Mouse (Mus musculus): ENCODE data around the gene Med7.

The Med7 gene

DNA sequence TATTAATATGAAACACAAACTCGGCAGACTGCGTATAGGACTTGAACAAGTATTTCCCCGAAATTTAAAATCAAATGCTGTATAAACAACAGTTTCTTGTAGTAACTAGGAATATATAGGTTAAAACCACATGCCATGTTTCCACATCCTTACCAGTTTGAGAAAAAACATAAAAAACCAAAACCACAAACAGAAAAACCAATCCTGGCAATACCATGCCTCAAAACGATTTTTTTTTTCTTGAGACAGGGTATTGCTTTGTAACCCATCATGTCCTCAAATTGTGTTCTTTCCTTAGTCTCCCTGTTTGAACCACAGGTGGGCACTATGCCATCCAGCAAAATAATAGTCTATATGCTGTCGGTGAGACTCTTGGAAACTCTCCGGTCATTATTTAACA is 9.4 kb downstream of the Med7 start:
- no peak for DNase-seq (ENCODE audit: low read depth, low spot score)
- Histone ChIP-seq H3K36me3 (ENCODE audit: control insufficient read depth, insufficient read depth, low read length, poor library complexity, severe bottlenecking) (no peaks in the 10 kb centered on the region), H3K27me3 (ENCODE audit: control insufficient read depth, insufficient read depth, low read length, poor library complexity, severe bottlenecking) (no peaks in the 10 kb centered on the region)

DNA sequence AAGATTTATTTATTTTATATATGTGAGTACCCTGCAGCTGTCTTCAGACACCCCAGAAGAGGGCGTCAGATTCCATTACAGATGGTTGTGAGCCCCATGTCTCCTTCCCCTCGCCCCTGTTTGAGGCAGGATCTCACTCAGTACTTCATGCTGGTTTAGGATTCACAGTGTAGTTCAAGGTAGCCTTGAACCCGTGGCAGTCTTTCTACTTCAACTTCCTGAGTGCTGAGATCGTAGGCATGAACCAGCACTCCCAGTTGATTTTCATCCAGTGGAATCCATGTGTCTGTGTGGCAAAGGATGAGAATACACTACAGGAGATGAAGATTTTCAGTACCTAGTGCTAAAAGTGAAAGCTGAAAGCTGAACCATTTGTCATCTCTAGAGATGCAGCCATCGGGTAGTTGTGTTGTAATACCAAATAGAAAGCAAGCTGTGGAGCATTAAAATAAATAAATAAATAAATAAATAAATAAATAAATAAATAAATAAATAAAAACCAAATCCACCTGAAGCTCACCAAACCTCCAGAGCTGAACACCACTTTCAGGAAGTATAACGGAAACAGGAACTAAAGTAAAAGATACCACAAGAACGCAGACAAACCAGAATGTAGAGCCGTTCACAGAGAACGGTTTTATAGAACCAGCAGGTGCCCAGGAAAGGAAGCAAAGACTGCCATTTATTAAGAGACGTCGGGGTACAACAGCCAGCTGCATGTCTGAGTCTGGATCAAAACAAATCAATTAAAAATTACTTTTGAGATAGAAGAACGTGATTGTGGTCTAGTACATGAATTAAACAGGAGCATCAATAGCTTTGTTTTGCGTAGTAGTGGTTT is 11.1 kb downstream of the Med7 start:
- peak; percentile 68 for DNase-seq (ENCODE audit: low read depth, low spot score)
- H3K27me3 ChIP-seq (ENCODE audit: control insufficient read depth, insufficient read depth, low read length, poor library complexity, severe bottlenecking), result no peaks in the 10 kb centered on the region
- H3K36me3 ChIP-seq (ENCODE audit: control insufficient read depth, insufficient read depth, low read length, poor library complexity, severe bottlenecking), result no peaks in the 10 kb centered on the region

DNA sequence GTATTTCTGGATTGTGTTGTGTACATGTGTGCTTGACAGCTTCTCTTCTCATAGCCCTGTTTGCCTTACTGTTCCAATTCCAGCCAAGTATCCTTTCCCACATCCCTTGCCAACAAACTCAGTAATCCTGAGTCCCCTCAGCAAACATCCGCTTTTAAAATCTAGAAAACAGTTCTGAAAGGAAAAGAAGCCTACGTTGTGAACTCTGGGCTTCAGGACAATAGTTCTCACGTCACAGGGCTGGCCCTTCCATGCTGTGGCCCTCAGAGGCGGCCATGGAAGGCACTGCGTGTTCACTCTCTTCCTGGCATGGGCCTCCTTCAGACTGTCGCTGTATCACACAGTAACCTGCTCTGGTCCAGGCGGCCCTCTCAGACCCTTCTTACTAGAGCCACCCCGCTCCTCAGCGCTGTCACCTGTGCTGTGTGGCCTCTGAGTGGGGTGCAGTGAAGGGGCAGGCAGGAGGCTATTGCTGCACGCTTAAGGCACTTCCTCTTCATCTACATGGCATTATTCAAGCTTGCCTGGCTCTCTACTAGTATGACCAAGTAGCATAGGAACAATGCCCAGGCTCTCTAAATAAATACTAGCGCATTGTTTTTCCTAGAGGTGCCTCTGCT is 12.8 kb downstream of the Med7 start:
- Histone ChIP-seq H3K27me3 (ENCODE audit: control insufficient read depth, insufficient read depth, low read length, poor library complexity, severe bottlenecking) (no peaks in the 10 kb centered on the region), H3K36me3 (ENCODE audit: control insufficient read depth, insufficient read depth, low read length, poor library complexity, severe bottlenecking) (no peaks in the 10 kb centered on the region)
- peak; percentile 44 for DNase-seq (ENCODE audit: low read depth, low spot score)

DNA sequence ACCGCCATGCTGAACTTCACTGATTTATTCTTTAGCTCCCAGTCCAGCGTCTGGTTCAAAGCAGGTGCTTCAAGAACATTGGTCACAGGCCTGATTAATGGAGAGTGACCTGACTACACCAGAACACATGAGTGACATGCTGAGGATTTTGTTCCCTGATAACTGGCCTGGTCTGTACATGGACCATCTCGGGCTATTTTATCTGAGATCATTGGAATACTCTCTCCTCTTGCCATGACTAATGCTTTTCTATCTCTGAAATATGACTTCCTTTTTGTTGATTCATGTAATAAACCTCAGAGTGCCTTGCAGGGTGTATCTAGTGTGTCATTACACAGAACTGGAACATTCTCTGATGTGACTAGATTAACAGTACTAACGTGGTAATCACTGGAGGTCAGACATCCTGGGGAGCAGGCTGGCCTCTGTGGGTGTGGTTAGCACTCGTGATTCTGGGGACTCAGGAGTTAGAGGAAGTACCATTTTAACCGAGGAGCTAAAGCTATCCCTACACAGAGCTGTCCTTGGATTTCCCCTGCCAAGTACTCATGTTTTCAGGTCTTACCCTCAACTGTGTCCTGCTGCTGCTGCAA is 17.8 kb downstream of the Med7 start, which contains the start of gene Havcr2:
Havcr2 (plus strand) TSS at position 483 of the 593 bp plus-strand sequence.
- no peaks in the 10 kb centered on the region for H3K27me3 ChIP-seq (ENCODE audit: control insufficient read depth, insufficient read depth, low read length, poor library complexity, severe bottlenecking)
- H3K36me3 ChIP-seq (ENCODE audit: control insufficient read depth, insufficient read depth, low read length, poor library complexity, severe bottlenecking), result no peaks in the 10 kb centered on the region
- peak; percentile 30 for DNase-seq (ENCODE audit: low read depth, low spot score)

DNA sequence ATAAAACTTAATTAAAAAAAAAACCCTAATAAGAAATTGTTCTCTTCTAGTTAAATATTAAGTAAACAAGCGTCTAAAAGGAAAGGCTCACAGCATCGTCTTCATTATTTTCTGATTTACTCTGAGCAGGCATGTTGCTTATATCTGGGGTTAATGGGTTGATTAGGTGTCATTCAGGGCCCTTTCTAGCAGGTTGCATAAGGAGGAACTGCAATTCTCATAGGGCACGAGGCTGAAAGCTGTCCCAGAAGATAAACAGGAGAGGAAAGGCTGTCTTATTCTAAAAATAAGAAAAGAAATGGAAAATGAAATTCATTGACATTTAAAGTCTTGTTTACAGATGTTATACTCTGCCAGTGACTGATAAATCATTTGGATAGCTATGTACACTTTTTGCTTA is 23.2 kb downstream of the Med7 start:
- DNase-seq (ENCODE audit: low read depth, low spot score), result no peak
- no peaks in the 10 kb centered on the region for H3K27me3 ChIP-seq (ENCODE audit: control insufficient read depth, insufficient read depth, low read length, poor library complexity, severe bottlenecking)
- no peaks in the 10 kb centered on the region for H3K36me3 ChIP-seq (ENCODE audit: control insufficient read depth, insufficient read depth, low read length, poor library complexity, severe bottlenecking)

DNA sequence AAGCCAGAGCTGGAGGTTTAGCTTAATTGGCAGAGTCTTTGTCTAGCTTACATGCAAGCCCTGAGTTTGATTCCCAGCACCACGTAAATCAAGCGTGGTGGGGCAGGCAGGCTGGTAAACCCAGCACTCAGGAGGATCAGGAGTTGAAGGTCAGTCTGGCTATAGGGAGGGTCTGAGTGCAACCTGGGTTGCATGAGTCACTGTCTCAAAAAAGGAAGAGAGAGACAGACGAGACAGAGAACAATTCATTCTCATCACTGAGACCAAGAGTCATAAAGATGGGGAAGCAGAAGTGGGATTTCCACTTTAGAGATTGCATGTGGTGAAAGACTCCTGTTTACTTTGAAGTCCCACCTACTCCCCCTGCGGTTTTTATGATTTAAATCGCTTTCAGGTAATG is 24.6 kb downstream of the Med7 start:
- H3K36me3 ChIP-seq (ENCODE audit: control insufficient read depth, insufficient read depth, low read length, poor library complexity, severe bottlenecking), result no peaks in the 10 kb centered on the region
- H3K27me3 ChIP-seq (ENCODE audit: control insufficient read depth, insufficient read depth, low read length, poor library complexity, severe bottlenecking), result no peaks in the 10 kb centered on the region
- DNase-seq (ENCODE audit: low read depth, low spot score), result peak; percentile 25

DNA sequence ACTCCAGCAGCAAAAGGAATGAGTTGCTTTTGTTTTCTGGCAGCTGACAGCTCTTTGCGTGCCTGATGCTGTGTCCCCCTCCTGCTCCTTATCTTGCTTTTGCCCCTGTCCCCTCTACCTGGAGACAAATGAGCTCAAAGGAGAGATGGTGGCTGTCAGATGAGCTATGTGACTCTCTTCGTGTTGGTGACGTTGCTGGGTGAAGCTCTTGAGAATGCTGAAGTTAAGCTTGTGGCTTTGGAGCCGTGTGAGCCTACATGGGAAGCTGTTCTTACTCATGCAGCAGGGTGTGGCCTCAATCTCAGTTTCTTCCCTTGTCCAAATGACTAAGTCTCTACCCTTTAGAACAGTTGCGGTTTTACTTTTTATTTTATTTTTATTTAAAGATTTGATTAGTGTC is 25.2 kb downstream of the Med7 start:
- Histone ChIP-seq H3K27me3 (ENCODE audit: control insufficient read depth, insufficient read depth, low read length, poor library complexity, severe bottlenecking) (no peaks in the 10 kb centered on the region), H3K36me3 (ENCODE audit: control insufficient read depth, insufficient read depth, low read length, poor library complexity, severe bottlenecking) (no peaks in the 10 kb centered on the region)
- DNase-seq (ENCODE audit: low read depth, low spot score), result peak; percentile 23

DNA sequence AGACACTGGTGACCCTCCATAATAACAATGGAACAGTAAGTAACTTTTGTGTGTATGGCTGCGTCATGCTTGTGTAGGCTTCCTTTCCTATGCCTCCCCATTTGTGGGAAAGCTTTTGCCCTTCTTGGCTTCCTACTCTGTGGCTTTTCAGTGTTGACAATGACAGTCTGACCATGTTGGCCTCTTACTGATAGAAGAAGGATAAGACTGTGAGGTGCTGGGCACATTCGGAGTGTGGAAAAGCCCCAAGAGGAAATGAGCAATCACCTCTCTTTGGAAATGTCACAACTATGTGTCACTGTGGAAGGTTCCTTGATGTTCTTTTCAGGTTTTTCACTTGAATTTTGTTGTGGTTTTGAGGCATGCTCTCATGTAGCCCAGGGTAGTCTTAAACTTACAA is 30.2 kb downstream of the Med7 start:
- no peak for DNase-seq (ENCODE audit: low read depth, low spot score)
- Histone ChIP-seq H3K27me3 (ENCODE audit: control insufficient read depth, insufficient read depth, low read length, poor library complexity, severe bottlenecking) (no peaks in the 10 kb centered on the region), H3K36me3 (ENCODE audit: control insufficient read depth, insufficient read depth, low read length, poor library complexity, severe bottlenecking) (no peaks in the 10 kb centered on the region)

DNA sequence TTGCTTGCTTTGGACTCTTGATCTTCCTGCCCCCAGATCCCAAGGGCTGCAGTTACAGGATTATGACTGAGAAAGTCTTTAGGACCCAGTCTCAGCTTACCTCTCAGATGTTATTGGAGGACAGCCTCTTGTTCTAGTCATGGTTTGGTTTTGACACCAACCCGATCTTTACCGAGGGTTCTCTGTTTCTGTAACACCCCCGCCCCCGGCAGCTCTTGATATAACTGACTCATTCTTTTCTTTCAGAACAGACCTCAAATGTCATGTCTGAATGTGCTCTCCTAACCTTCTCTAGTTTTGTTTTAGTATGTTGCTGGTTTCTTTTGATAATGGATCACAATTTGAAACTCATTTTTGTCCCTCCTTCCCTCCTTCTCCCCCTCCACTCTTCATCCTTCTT is 37.5 kb downstream of the Med7 start:
- no peak for DNase-seq (ENCODE audit: low read depth, low spot score)
- no peaks in the 10 kb centered on the region for H3K36me3 ChIP-seq (ENCODE audit: control insufficient read depth, insufficient read depth, low read length, poor library complexity, severe bottlenecking)
- H3K27me3 ChIP-seq (ENCODE audit: control insufficient read depth, insufficient read depth, low read length, poor library complexity, severe bottlenecking), result no peaks in the 10 kb centered on the region

DNA sequence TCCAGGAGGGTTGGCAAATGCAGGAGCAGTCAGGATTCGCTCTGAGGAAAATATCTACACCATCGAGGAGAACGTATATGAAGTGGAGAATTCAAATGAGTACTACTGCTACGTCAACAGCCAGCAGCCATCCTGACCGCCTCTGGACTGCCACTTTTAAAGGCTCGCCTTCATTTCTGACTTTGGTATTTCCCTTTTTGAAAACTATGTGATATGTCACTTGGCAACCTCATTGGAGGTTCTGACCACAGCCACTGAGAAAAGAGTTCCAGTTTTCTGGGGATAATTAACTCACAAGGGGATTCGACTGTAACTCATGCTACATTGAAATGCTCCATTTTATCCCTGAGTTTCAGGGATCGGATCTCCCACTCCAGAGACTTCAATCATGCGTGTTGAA is 42.6 kb downstream of the Med7 start:
- no peak for DNase-seq (ENCODE audit: low read depth, low spot score)
- H3K27me3 ChIP-seq (ENCODE audit: control insufficient read depth, insufficient read depth, low read length, poor library complexity, severe bottlenecking), result no peaks in the 10 kb centered on the region
- no peaks in the 10 kb centered on the region for H3K36me3 ChIP-seq (ENCODE audit: control insufficient read depth, insufficient read depth, low read length, poor library complexity, severe bottlenecking)

DNA sequence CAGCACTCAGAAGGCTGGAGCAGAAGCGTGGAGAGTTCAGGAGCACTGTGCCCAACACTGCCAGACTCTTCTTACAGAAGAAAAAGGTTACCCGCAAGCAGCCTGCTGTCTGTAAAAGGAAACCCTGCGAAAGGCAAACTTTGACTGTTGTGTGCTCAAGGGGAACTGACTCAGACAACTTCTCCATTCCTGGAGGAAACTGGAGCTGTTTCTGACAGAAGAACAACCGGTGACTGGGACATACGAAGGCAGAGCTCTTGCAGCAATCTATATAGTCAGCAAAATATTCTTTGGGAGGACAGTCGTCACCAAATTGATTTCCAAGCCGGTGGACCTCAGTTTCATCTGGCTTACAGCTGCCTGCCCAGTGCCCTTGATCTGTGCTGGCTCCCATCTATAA is 43.8 kb downstream of the Med7 start:
- H3K36me3 ChIP-seq (ENCODE audit: control insufficient read depth, insufficient read depth, low read length, poor library complexity, severe bottlenecking), result no peaks in the 10 kb centered on the region
- DNase-seq (ENCODE audit: low read depth, low spot score), result peak; percentile 31
- no peaks in the 10 kb centered on the region for H3K27me3 ChIP-seq (ENCODE audit: control insufficient read depth, insufficient read depth, low read length, poor library complexity, severe bottlenecking)

DNA sequence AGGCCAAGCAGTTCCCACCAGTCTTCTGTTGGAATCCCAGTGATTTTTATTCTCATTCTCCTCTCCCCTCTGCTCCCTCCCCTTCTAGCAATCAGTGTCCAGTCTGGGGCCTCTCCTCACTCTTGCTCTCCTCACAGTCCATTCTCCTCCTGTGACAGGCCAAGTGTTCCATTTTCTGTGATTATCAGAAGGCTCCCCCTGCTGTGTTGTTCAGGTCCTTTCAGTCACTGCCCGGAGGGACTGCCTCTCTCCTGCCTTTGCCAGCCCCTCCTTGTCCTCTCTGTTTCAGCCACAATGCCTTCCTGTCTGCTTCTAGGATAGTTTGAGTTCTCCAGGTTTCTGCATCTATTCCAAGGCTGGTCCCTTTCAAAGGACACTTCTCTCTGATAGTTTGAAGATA is 51.5 kb downstream of the Med7 start:
- DNase-seq (ENCODE audit: low read depth, low spot score), result peak; percentile 8
- no peaks in the 10 kb centered on the region for H3K27me3 ChIP-seq (ENCODE audit: control insufficient read depth, insufficient read depth, low read length, poor library complexity, severe bottlenecking)
- H3K36me3 ChIP-seq (ENCODE audit: control insufficient read depth, insufficient read depth, low read length, poor library complexity, severe bottlenecking), result no peaks in the 10 kb centered on the region

DNA sequence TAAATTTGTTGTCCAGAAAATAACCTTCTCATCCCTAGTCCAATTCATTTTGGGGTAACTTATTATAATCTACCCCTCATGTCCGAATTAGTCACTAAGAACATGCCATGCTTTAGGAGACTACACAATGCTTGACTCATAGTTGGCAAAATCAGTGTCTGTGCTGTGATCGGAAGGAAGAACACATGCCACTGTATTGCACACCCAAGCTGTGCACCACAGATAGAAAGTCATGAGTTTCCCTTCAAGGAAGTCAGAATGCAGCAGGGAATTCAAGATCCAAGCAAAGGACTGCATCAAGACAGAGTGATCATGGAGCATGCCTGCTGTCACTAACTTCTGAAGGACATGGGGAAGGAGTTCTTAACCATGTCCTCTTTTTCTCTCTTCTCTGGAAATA is 51.9 kb downstream of the Med7 start:
- no peak for DNase-seq (ENCODE audit: low read depth, low spot score)
- H3K27me3 ChIP-seq (ENCODE audit: control insufficient read depth, insufficient read depth, low read length, poor library complexity, severe bottlenecking), result no peaks in the 10 kb centered on the region
- no peaks in the 10 kb centered on the region for H3K36me3 ChIP-seq (ENCODE audit: control insufficient read depth, insufficient read depth, low read length, poor library complexity, severe bottlenecking)

All from splenic B cell, adult 2 months (primary cell).